Mouse (Mus musculus) layer of hippocampus, postnatal 36 days (tissue): ENCODE measurements at regions not wholly inside any gene's neighbourhood (a gene's known extent, or its start where the extent isn't known, plus 50 kb on each side); places are given as distances from the start of the nearest gene placed in this dataset.

ENCODE experiments used
- DNase-seq, 2 experiments: peaks; one replicate each; pipeline ENCODE4 v3.0.0; 2022

DNA sequence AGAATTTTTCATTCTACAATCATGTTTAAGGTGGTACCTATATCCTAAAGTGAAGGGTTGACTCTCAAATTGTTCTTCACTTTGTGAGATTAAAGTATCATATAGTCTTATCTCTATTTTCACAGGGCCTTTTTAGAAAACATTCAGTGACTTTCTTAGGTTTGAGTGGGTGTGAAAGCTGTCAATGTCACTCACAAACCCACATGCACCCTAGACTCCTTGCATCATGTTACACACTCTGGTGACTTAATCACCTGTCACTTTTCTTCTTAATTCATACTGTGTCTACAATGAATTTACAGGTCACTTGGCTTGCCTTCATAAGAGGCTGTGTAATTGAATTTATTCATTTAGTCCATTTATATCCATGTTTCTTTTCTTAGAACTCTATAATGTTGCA, 1026.8 kb upstream of the Alcam start:
- DNase-seq = no peak

DNA sequence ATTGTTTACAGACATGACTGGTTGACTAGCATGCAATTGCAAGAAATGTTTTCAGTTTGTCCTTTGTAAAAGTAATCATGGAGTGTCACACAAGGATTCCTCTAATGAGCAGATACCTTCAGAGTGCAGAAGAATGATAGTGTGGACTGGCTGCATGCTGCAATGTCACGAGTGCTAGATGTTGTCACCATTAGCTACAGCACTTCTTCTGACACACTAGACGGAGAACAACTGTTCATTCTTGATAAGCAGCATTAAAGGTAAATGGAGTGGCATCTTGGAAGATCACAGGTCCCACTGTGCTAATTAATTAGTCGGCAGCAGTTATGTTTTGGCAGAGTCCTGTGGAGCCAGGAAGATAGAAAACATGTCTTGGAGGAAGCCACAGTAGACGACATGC, 985.6 kb upstream of the Alcam start:
- no peak for DNase-seq

DNA sequence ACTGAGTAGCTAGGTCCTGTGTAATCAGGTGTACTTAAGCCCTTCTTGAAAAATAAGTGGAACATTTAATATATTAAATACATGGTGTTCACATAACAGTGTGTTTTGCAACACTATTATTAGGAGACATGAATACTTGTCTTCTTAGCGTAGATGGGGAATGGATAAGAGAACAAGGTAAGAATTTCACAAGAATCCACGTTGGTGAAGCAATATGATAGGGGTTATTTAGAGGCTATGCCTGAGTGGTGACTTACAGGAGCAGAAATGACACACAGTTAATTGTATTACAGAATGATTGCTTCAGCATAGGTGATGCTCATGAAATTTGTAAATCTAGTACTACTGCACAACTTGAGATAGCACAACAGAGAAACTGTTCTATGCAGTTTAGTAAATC, 964.5 kb upstream of the Alcam start:
- no peak for DNase-seq

DNA sequence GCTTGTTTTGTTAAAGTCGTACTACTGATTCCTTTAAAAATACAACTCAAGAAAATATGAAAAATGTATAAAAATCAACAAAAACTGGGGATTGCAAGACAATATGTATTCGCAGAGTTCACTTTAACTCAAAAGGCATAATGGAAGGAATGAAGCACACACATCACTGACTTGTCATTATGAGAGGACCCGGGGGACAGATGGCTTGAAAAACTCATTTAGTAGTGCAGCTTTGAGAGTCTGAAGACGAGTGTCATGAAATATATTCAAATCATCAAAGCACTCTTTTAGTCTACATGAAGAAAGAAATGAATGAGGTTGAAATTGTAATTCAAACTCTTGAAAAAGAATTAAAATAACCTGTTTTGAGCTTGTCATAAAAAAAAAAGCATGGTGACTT, 931.3 kb upstream of the Alcam start:
- DNase-seq = no peak

DNA sequence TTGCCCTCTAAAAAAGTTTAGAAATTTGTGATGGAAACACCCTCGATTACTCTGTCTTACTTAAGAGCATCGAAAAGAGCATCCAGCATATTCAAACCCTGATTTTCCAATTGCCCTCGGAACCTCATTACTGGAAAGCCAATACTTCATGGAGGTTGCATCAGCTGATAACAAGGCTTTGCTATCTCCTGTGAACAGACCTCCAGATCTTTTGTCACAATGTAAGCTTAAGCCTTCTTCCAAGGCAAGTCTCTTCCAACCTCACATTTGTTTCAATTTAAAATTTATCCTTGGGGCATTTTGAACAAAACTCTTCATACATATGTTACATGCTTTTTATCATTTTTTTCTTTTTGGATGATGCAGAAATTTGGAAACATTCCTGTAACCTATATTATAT, 888.3 kb upstream of the Alcam start:
- no peak for DNase-seq

DNA sequence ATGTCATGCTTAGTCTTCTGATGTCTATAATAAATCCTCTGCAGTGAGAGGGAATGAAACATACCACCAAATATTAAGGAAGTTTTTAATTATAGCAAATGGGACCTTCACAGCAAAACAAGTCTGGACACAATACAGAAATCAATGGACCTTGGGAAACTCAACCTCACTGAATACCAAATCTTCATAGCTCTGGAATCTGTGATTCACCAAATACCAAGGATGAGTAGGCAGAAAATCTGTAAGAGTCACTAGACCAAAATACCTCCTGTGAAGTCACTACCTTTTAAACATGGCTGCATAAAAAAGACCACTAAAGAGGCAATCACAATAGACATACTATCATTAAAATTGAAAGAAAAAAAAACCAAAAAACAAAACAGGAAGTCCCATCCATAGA, 872.5 kb upstream of the Alcam start:
- DNase-seq = no peak

DNA sequence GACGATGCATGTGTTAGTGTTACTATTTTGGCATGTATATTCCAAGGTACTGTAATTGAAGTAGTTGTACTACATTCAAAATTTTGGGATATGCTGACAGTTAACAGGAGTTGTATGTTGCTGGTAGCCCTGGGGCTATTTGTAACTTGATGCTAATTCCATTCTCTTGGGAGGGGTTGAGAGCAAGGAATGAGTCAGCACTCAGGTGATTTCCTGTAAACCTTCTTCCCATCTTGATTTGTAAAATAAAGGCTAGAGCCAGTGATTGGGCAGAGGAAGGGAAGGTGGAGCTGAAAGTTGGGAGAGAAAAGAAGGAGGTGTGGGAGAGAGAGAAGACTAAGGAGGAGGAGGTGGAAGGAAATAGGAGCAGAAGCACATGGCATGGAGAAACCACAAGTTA, 838.2 kb upstream of the Alcam start:
- DNase-seq = no peak

DNA sequence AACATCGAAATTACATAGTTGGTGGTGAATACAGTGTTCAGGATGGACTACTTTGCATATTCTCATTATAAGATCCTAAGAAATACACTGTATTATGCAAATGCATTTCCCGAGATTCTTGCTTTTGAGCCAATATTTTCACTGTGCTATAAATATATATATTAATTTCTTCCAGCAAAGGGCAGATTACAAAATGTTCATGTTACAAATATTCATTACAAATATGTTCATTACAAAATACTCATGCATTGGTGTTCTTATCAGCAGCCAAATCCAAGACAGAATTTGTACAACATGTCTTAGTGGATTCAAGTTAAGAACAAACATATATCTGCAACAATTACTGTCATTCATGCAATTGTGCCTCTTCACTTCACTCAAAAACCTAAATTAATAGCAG, 828.1 kb upstream of the Alcam start:
- DNase-seq = no peak

DNA sequence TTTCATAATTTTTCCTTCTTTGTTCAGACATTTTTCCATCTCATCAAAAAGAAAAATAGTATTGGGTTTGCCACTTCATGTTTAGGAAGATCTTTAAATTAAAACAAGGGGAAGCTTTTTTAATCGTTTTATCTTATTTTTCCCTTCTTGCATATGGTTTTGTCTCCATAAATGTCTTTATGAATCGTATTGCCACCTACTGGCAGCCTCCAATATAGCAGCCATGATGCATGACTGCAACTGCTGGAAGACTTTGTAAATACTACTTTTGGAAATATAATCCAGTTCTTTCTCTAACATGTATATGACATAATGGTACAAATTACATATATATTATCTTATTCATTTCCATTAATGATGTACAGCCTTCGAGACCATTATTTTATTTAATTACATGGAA, 812.2 kb upstream of the Alcam start:
- DNase-seq = peak; percentile 16 to 43

DNA sequence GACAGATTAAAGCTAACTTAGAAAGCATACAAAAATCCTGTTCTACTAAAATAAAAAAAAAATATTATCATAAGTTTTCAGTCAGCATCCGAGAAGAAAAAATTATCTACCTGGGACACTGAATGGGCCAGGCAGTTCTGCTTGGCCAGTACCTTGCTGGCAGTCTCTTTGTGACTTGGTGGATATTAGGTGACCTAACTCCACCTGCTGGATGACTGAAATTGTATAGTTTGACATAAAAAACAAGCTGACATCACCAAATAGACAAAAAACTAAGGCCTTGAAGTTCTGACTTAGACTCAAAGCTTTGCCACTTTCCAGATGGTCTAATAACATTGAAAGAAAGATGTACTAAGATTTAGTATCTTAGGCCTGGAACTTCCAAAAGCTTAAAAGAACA, 791.5 kb upstream of the Alcam start:
- DNase-seq = no peak

DNA sequence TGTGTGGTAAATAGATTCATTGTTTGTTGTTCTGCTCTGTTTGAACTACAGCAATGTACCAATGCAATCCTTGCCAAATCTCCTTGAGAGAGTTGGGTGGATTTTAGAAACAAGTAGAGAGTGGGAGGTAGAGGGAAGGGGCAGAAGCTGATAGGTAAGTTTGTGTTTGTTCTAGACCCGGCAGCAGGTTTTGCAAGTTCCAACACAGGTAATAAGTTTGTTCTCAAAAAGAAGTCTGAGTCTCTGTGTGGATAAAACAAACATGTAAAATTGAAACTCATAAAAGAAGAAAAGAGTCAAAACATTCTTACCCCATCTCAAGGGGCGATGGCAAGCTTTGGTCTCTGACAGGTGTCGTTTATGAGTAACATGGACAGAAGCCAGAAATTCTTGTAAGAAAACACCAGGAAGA, 788.3 kb upstream of the Alcam start:
- DNase-seq = no peak

DNA sequence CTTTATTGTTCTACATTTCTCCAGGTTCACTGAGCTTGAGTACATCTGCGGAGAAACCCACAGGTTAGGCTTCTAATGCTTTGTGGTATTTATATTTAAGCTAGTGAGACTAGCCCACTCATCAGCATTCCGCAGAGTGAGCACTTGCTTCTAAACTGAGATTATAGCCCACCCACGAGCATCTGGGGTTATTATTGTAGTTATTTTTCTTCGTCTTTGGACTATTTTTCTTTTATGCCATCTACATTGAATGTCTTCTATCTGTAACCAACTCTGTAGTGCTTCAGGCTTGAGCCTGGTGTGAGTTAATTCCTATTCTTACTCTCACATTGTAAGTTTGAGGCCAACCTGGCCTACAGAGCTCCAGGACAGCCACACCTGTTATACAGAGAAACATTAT, 765.0 kb upstream of the Alcam start:
- DNase-seq = no peak

DNA sequence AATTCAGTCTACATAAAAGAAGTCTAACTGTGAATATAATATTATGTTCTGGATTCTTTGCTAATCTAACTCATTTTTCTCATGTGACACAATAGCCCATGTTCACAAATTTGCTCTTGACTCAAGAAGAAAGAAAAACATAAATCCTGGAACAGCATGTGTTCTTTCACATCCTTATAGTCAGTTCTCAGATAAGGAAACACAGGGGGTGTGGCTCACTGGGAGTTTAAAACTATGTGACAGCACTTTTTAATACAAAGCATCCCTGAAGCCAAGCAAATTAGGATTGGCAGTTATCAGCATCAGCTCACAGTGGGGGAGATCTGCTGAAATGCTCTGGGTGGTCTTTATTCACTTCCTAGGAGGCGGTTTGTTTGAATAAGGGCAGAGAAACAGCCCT, 747.6 kb upstream of the Alcam start:
- no peak for DNase-seq

DNA sequence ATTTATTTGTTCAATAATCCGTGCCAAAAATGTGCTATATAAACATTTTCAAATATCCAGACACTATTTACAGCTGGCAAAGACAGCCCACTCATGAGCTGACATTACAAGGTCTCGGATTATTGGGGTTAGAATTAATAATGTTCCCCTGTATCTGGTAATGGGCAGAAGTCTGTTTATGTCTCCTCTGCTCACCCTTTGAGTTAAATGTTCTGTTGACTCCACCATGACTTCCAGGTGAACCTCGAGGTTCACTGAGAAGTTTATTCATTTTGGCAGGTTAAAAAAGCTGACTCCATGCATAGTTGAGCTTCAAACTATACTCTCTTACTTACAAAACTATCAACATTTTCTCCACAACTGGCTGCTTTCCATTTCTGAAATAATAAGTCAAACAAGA, 732.6 kb upstream of the Alcam start:
- no peak for DNase-seq

DNA sequence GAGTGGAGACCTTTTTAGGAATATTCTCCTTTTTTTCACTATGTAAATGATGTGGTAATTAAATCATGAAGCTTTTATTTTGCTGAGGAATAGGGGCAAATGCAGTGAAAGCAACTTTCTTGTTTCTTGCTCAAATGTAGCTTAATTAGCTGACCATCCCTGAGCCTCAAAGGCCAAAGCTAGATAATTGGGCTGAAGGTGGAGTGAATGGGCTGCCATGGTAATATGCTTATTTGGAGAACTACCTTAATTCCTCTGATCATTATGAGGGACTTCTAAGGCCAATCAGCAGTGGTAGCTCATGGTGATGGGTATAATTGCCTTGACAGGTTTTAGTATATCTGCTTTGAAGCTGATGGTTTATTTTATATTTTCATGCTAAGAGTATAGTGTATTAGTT, 702.5 kb upstream of the Alcam start:
- no peak for DNase-seq

DNA sequence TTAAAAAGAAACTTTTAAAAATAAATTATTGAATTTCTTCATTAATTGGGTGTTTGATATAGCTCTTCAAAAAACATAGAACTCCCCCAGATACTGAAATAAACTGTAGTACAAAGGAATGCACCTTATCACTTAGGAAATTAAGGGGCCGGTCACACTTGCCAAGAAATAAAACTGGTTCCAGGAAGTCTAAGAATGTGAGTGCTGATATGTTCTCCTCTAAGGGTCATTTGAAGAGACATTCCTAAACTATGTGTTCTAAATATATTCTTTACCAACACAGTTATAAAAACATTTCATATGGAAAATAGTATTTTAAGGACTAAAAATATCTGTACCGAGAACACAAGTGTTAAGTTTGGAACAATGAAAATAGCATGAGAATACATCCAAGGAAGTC, 676.8 kb upstream of the Alcam start:
- DNase-seq = no peak

DNA sequence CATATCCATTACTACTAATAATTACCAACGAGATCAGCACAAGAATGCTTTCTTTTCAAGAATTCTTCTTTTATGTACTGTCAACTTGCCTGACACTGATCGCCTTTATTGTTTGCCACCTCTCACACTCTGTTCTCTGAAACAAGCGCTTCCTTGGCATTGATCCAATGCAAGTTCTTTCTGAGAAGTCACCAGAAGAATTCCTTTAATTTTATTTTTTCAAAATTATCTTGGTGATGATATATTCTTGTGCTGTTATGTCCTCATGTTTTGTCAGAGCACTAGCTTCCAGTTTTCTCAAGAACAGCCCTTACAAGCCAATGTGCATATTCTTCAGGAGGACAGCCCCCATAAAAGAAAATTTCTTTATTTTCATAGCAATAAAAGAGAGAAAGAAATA, 654.9 kb upstream of the Alcam start:
- no peak for DNase-seq

DNA sequence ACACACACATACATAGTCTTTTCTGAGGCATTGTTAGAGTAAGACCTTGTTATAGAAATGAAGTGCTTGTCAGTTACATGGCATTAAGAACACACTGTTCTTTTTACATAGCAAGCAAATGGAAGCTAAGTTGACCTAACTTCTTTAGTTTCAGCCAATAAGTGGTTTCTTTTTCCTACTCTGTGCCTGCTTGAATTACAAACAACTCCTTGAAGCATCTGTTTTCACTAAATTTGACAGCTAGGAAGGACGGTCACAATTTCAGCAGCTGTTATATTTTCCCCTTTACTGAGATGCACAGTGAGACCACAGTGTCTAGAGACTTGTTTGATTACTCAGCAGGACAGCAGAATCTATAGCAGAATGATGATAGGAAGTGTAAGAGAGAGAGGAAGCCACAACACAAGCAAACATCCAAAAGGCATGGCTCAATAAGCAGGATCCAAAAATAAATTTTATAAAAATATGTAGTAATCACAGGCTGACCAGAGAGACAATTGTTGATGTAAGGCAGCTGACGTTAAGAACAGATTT, 641.6 kb upstream of the Alcam start:
- no peak for DNase-seq

DNA sequence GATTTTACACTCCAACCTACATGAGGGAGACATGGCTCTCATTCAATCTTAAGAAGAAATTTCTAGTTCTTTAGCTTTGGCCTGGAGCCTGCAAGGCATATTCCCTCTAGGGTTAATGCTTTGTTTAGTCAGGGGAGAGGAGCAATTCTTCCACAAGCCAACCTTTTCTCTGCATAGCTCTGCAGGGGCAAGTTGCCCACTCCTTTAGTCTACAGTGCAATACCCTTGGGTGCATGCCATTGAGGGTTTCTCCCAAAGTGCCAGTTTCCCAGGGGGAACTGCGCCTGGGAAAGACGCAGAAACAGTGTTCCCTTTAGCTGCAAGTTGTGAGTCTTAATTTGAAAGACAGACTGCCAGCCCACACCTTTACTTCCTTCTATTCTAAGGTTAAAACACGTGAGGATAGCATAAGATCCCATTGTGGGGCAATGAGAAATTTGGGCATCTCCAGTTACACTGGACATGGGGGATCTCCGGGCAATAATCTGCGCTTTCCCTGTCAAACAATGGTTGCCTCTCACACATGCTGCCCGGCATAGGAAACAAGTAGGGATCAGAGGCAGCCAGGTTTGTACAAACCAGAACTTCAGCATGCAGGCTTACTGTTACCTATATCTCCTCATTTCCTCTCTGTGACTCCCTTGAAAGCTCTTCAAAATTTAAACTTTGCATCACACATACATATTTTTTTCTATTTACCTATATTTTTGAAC, 620.1 kb upstream of the Alcam start:
- peak in 1 of 2 experiments; percentile 2 for DNase-seq

DNA sequence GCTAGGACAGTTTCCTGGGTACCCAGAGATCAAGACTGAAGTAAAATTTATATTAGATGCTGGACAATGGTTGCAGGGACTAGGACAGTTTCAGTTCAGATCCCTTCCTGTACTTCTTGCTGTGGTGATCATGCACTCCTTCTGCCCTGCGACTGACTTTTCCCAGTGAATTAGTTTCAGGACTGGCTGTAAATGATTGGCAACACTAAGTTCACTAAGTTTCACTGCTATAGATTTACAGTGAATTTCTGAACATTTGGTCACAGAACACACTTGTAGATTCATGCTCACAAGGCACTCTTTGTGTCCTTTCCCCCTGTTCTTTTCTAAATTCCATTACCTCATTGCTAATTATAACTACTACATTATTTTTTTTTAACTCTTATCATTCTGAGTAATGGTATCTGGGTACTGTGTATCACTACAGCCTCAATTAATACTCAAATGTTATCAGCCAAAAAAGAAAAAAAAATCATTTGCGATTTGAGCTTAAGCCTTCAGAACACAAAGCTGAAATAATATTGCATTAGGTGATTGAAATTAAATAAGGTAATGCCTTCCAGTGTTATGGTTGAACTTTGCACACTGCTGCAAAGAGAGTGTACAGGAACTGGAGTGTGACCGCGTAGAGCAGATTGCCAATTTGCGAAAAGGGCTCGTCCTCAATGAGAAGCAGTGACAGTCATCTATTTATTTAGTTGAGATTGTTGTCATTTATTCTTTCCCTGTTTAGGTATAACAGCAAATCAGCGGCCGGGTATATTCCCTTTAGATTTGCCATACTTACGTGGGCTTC, 618.2 kb upstream of the Alcam start:
- DNase-seq = no peak

DNA sequence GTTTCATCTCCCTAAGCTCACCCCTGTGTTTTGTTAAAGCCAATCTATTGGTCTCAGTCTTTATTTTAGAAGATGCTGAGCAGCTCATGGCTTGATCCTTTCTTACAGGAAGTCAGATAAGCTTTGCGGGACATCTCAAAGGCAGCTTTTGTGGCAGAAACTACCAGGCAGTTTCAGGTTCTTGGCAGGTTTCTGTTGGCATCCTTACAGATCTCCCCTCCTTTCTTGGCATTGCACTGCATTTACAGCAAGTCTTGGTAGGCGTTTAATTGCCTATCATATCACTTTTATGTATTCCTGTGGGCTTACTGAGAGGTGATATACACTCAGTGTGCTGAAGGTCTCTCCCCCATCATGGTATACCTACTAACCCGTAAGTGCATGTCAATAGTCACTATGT, 610.3 kb upstream of the Alcam start:
- no peak for DNase-seq

DNA sequence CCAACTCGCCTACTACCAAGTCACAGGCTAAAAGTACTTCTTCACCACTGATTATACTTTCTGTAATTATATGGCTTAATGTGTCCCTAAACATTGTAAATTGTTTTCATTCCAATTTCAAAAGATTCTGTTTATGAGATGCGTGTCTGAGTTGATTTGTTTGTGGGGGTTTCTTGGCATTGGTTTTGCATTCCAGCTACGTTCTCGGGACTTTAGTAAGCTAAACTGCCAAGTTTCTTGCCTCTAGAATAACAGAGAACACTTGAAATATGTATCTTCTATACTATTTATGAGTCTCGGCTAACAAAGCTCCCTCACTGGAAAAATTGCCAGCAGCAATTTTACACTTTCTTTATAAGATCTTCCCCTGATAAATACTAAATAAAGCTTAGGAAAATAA, 609.2 kb upstream of the Alcam start:
- no peak for DNase-seq

DNA sequence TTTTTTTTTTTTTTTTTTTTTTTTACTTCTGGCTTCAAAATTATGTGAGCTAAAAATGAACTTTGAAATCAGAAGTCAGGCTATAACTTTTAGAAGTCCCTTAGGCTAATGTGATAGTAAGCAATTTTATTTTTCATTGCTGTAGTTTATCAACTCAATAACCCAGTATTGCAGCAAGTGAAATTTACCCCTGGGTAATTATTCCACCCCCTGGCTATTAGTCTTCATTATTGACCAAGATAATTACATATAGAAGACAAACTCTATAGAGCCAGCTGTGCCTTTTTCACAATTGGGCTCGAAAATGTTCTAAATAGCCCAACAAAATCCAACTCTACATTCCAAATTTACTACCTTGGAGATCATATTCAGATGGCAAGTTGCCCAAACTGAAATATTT, 572.2 kb upstream of the Alcam start:
- no peak for DNase-seq

DNA sequence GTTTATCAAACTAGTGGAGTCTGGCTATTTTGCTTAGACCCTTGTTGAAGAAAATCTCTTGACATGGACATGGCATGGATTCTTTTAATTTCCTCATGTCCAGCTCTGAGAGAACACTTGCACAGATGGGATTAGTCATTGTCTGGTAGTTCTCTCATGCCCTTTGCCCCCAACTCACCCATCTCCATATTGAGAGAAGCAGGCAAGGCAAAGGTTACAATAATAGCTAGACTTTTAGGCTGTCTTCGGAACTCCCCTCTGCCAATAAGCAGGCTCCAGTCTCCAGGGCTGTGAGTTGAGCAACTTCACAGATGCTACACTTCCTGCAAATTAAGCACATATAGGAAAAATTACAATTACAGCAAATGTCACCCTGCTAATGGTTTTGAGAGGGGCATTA, 558.0 kb upstream of the Alcam start:
- no peak for DNase-seq
